ENCODE assay signal across 23 mouse cellular contexts in genomic region chr10:8530505-8531051, GRCm38 (mm10). TPM values are rescaled to one million over a fixed set of nuclear protein-coding genes. Genes with fewer than 3 reads are reported as not detected.
DNase-seq lines count a peak whose midpoint lies in the region; ATAC-seq and TF ChIP-seq lines count a peak whose summit lies in the region.
"Had no signal": no experiment of that assay in that cellular context is flagged by ENCODE, and none has a peak within 500 bp of the region (broad histone marks: within the 10 kb centered on the region; RNA-seq: fewer than 3 reads in every experiment).

No protein-coding gene starts in this region.

- 62% methylated on average over 4 of the region's 4 CpGs for WGBS in lung, postnatal 0 days
- 51% methylated on average over 4 of the region's 4 CpGs for WGBS in lung, adult 2 months

- no peak overlapping the region for H3K4me3 ChIP-seq in lung, postnatal 0 days (ENCODE audit: low read depth, low read length)
- H3K4me3 ChIP-seq in lung, adult 2 months (replicated peaks; ENCODE audit: extremely low read depth, low read depth, low read length), result no peak overlapping the region
- H3K4me3 ChIP-seq in CH12.LX (replicated peaks in 1 of 3; ENCODE audit: low read depth in 2 of 3, low read length in 2 of 3, poor library complexity in 1 of 3), result no peak overlapping the region
- H3K4me3 ChIP-seq: embryonic facial prominence, embryonic 13.5 days; embryonic facial prominence, embryonic 15.5 days; erythroblast, embryonic 14.5 days; forebrain, embryonic 10.5 days; forebrain, embryonic 12.5 days had no signal

- H3K4me1 ChIP-seq in lung, postnatal 0 days (ENCODE audit: insufficient read depth, low read depth, low read length), result no peaks in the 10 kb centered on the region; the same call in 1 of the 2 replicates
- H3K4me1 ChIP-seq in lung, adult 2 months (ENCODE audit: control insufficient read depth, insufficient read depth, low read length), result peaks cover 6% of the 10 kb centered on the region
- peaks cover 24 to 29% of the 10 kb centered on the region in 2 experiments for H3K4me1 ChIP-seq in CH12.LX (ENCODE audit: control insufficient read depth in 1 of 2, insufficient read depth in 2 of 2)
- H3K4me1 ChIP-seq: embryonic facial prominence, embryonic 13.5 days; embryonic facial prominence, embryonic 15.5 days; forebrain, embryonic 10.5 days; forebrain, embryonic 12.5 days had no signal

- no peaks in the 10 kb centered on the region for H3K36me3 ChIP-seq in lung, postnatal 0 days (ENCODE audit: insufficient read depth, low read length)
- no peaks in the 10 kb centered on the region for H3K36me3 ChIP-seq in CH12.LX (replicated peaks in 1 of 2; ENCODE audit: control insufficient read depth in 1 of 2, insufficient read depth in 1 of 2, low read length in 1 of 2)
- H3K36me3 ChIP-seq: embryonic facial prominence, embryonic 13.5 days; embryonic facial prominence, embryonic 15.5 days; forebrain, embryonic 10.5 days; forebrain, embryonic 12.5 days; G1E had no signal

- no peaks in the 10 kb centered on the region for H3K79me2 ChIP-seq in CH12.LX (replicated peaks; ENCODE audit: control insufficient read depth, extremely low read depth, insufficient read depth, poor library complexity, severe bottlenecking)

- no peak for TF ChIP-seq POLR2A in lung, adult 2 months (IDR thresholded peaks at IDR 0.05; ENCODE audit: borderline replicate concordance, extremely low read depth, low read depth, low read length)
- TF ChIP-seq POLR2A in CH12.LX (IDR thresholded peaks at IDR 0.05; ENCODE audit: low read depth, low read length), result no peak

- dilution Hi-C loops in CH12.LX (cut with MboI; ENCODE audit: extremely low pct_ligation_motif_present, extremely low pct_unique_long_range_greater_than_20kb, low sequenced_read_pairs), result no loop called here

- in situ Hi-C loops in CH12.LX (cut with MboI; ENCODE audit: low pct_ligation_motif_present, low pct_unique_long_range_greater_than_20kb, low sequenced_read_pairs), result no loop called here

- DNase-seq in lung, postnatal 0 days (ENCODE audit: low spot score), result peak; percentile 71
- DNase-seq in lung, adult 2 months, result no peak
- DNase-seq in CH12.LX (ENCODE audit: extremely low read depth) (no peak), ZHBTc4 (ENCODE audit: low read depth, low spot score) (peak; percentile 18)
- no peak for DNase-seq in cerebellum, adult 18-20 months
- DNase-seq: adrenal gland, adult 2 months; adrenal gland, postnatal 10 days; adrenal gland, postnatal 36 days; cerebellum, adult 11-12 months; cerebellum, adult 8-10 months; cerebellum, adult 9-11 months; cerebellum, postnatal 14 days; cerebellum, postnatal 36 days; embryo, embryonic 11 days had no signal

- no peak overlapping the region for H3K9ac ChIP-seq in lung, postnatal 0 days (replicated peaks; ENCODE audit: low read depth)
- H3K9ac ChIP-seq in CH12.LX (ENCODE audit: insufficient read depth, low read depth), result no peak overlapping the region
- H3K9ac ChIP-seq: embryonic facial prominence, embryonic 13.5 days; embryonic facial prominence, embryonic 15.5 days; forebrain, embryonic 12.5 days had no signal

- peak; percentile 93 for ATAC-seq in lung, postnatal 0 days
- ATAC-seq: forebrain, embryonic 14.5 days; forebrain, embryonic 16.5 days; Patski had no signal

- no peaks in the 10 kb centered on the region for H3K9me3 ChIP-seq in lung, postnatal 0 days (ENCODE audit: low read length)
- H3K9me3 ChIP-seq in CH12.LX (replicated peaks; ENCODE audit: low read length), result peaks cover 2% of the 10 kb centered on the region
- H3K9me3 ChIP-seq: embryonic facial prominence, embryonic 13.5 days; embryonic facial prominence, embryonic 15.5 days; forebrain, embryonic 10.5 days; forebrain, embryonic 12.5 days had no signal

- no peak overlapping the region for H3K4me2 ChIP-seq in lung, postnatal 0 days (replicated peaks; ENCODE audit: low read depth, low read length)
- H3K4me2 ChIP-seq in CH12.LX (ENCODE audit: insufficient read depth, low read depth, poor library complexity, severe bottlenecking), result peak overlapping the region; percentile 54
- H3K4me2 ChIP-seq: embryonic facial prominence, embryonic 13.5 days; embryonic facial prominence, embryonic 15.5 days; forebrain, embryonic 12.5 days had no signal

- H3K27me3 ChIP-seq in lung, postnatal 0 days (replicated peaks; ENCODE audit: insufficient read depth, low read length), result no peaks in the 10 kb centered on the region
- H3K27me3 ChIP-seq in CH12.LX (replicated peaks), result no peaks in the 10 kb centered on the region
- H3K27me3 ChIP-seq: embryonic facial prominence, embryonic 13.5 days; embryonic facial prominence, embryonic 15.5 days; forebrain, embryonic 12.5 days; Patski had no signal

- TF ChIP-seq CTCF in lung, postnatal 0 days (IDR thresholded peaks at IDR 0.05), result no peak
- TF ChIP-seq CTCF in lung, adult 2 months (IDR thresholded peaks at IDR 0.05; ENCODE audit: insufficient read depth, low read length), result no peak
- TF ChIP-seq CTCF in CH12.LX (conservative IDR thresholded peaks at IDR 0.05 in 1 of 2, IDR thresholded peaks at IDR 0.05 in 1 of 2; ENCODE audit: low read depth in 2 of 2, low read length in 2 of 2), result no peak

- H3K27ac ChIP-seq in lung, postnatal 0 days (ENCODE audit: low read length), result 0 out of 2 replicates have a peak overlapping the region, but pooled peaks have one; percentile 8
- H3K27ac ChIP-seq in CH12.LX (ENCODE audit: insufficient read depth, low read depth), result no peak overlapping the region
- H3K27ac ChIP-seq: embryonic facial prominence, embryonic 13.5 days; embryonic facial prominence, embryonic 15.5 days; forebrain, embryonic 10.5 days; forebrain, embryonic 12.5 days had no signal

- no peak for TF ChIP-seq RAD21 in CH12.LX (IDR thresholded peaks at IDR 0.05; ENCODE audit: low read depth, low read length)

- TF ChIP-seq EP300 in lung, postnatal 0 days (IDR thresholded peaks at IDR 0.05), result peak; percentile 83
- 0 out of 2 replicates have a peak, but pooled peaks have one; percentile 52 for TF ChIP-seq EP300 in CH12.LX (IDR thresholded peaks at IDR 0.05; ENCODE audit: low read length)

TF ChIP-seq in CH12.LX, 34 proteins besides CTCF, POLR2A, EP300 and RAD21:
- no peak for TF ChIP-seq RCOR1 (conservative IDR thresholded peaks at IDR 0.05; ENCODE audit: low read depth, low read length)
- no peak for TF ChIP-seq ZC3H11A (IDR thresholded peaks at IDR 0.05; ENCODE audit: low read depth, low read length)
- TF ChIP-seq IRF4 (IDR thresholded peaks at IDR 0.05; ENCODE audit: low read depth, low read length), result peak; percentile 89
- TF ChIP-seq MEF2A (IDR thresholded peaks at IDR 0.05; ENCODE audit: borderline replicate concordance, low read depth, low read length), result peak; percentile 88

RNA-seq across cellular contexts. Expression of gene Ust, which starts 12.0 kb away (rescaled TPM):
- polyA plus RNA-seq in lung, postnatal 0 days (2015; fragmentation: Nextera tagmentation; extraction: Ambion mirVana), result 6.3 and 6.8 TPM in 2 replicates
- 3.3 and 3.6 TPM in 2 replicates for polyA plus RNA-seq in lung, adult 2 months (2012; rRNA removed)
- total RNA-seq in CH12.LX (2012; rRNA removed) (not detected in 2 replicates), CH12.LX (2014; rRNA removed) (not detected in 2 replicates)
- not detected in 2 replicates for polyA plus RNA-seq in CH12.LX (2012; ENCODE audit: insufficient read length, low read depth)
- polyA plus RNA-seq: erythroblast, embryonic 14.5 days; G1E had no signal

Comparison
In these comparisons a context has a peak if more than half of its experiments do, and no peak if none do; other contexts are left out.
1. DNase-seq: peak in lung, postnatal 0 days (single experiment) and ZHBTc4 (single experiment); none in lung, adult 2 months (single experiment), CH12.LX (single experiment) and cerebellum, adult 18-20 months (0 of 2).